Mouse (Mus musculus) kidney, adult 2 months (tissue): Measurements from ENCODE around the gene Grik4. TPM values are rescaled to one million over a fixed set of nuclear protein-coding genes. Genes with fewer than 3 reads are reported as not detected.

Experiments
- DNase-seq: peaks from one replicate; pipeline ENCODE4 v3.0.0; 2021
- H3K27ac ChIP-seq: fragments of 200-500 bp; 2 replicates; pipeline ENCODE4 v1.5.1; 2012; ENCODE audit warnings: low read depth, low read length, control low read depth, inconsistent platforms; ENCODE audit not compliant: insufficient read depth
- H3K27me3 ChIP-seq: fragments of 200-500 bp; replicated peaks from 2 replicates; pipeline ENCODE4 v1.6.1; 2012; ENCODE audit warnings: mild to moderate bottlenecking, moderate library complexity, low read length, inconsistent platforms; ENCODE audit not compliant: control insufficient read depth, insufficient read depth
- H3K36me3 ChIP-seq: fragments of 200-500 bp; 2 replicates; pipeline ENCODE4 v1.6.1; 2012; ENCODE audit warnings: mild to moderate bottlenecking, moderate library complexity, low read length, inconsistent platforms; ENCODE audit not compliant: control insufficient read depth, insufficient read depth
- H3K4me1 ChIP-seq: fragments of 200-500 bp; 2 replicates; pipeline ENCODE4 v1.6.1; 2011; ENCODE audit warnings: low read length; ENCODE audit not compliant: control insufficient read depth, insufficient read depth
- H3K4me3 ChIP-seq: fragments of 200-500 bp; 2 replicates; pipeline ENCODE4 v1.5.1; 2011; ENCODE audit warnings: mild to moderate bottlenecking, low read depth, low read length, control low read depth; ENCODE audit not compliant: insufficient read depth
- CTCF ChIP-seq: fragments of 200-500 bp; conservative IDR thresholded peaks from 2 replicates; pipeline ENCODE4 v1.5.1; 2011; ENCODE audit warnings: low read depth, mild to moderate bottlenecking, control low read depth, low read length, moderate library complexity, mixed read lengths; ENCODE audit not compliant: insufficient read depth, insufficient read length
- POLR2A ChIP-seq: fragments of 200-500 bp; IDR thresholded peaks from one replicate; pipeline ENCODE4 v1.6.1; 2011; ENCODE audit warnings: low read depth, low read length, control low read depth
- WGBS: fragments of 180-500 bp; shearing (Covaris S2); methylation state at CpG from one replicate; pipeline ENCODE4 v1.1.7; 2018; 5-methylcytosine and 5-hydroxymethylcytosine counted together
- polyA plus RNA-seq: library from polyadenylated mRNA; depleted of rRNA; stranded (reverse); fragments of >200 nt; gene quantifications from 2 replicates; pipeline ENCODE4 v1.2.3, GENCODE M21; 2012

Gene Grik4
- polyA plus RNA-seq, 1 experiment: 0.05 TPM

DNA sequence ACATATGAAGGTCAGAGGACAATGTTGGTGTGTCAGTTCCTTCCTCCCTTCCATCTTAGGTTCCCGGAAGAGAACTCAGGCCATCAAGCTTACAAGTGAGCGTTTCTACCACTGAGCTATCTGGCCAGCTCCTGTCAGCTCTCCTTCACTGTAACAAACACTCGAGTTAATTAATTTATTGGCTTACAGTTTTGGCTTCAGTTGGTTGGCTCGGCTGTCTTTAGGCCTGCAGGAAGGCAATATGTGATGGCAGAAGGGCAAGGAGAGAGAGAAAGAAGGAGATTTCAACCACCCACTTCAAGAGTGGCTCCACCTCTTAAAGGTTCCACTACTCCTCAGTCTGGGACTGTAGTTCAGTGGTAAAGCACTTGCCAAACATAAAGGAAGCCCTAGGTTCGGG is 209.2 kb downstream of the Grik4 start:
- Histone ChIP-seq H3K27ac (no peak overlapping the region), H3K27me3 (no peaks in the 10 kb centered on the region), H3K4me3 (no peak overlapping the region), H3K4me1 (no peaks in the 10 kb centered on the region), H3K36me3 (no peaks in the 10 kb centered on the region)
- no peak for DNase-seq
- 64% methylated on average over 5 of the region's 5 CpGs for WGBS
- no peak for TF ChIP-seq POLR2A
- no peak for TF ChIP-seq CTCF

DNA sequence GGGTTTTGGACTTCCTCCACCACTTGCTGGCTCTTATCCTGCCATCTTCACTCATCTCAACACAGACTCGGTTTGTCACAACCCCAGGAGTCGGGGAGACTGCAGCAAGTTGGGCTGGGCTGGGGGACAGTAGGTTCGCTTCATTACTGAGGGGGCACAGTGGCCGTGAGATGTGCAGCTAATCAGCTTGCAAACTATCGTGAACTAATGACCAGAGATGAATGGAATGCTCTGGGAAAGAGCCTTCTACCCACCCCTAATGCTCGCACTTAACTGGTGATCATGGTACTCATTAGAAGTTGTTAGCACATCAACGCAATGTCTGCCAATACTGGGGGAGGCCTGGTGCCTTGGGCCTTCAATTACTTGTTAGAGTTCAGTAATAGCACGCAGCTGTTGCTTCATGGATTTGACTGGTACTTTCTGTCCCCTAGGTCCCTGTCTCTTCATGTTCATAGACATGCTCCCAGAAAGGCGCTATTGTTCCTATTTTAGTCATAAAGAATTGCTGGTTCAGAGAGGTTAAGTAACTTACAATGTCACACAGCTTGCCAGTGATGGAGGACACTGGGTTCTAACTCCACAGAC is 211.5 kb downstream of the Grik4 start:
- 88% methylated on average over 9 of the region's 9 CpGs for WGBS
- H3K4me3 ChIP-seq: no peak overlapping the region
- DNase-seq: no peak
- TF ChIP-seq POLR2A (no peak), CTCF (no peak)
- no peaks in the 10 kb centered on the region for H3K27me3 ChIP-seq
- no peaks in the 10 kb centered on the region for H3K36me3 ChIP-seq
- no peak overlapping the region for H3K27ac ChIP-seq
- no peaks in the 10 kb centered on the region for H3K4me1 ChIP-seq

DNA sequence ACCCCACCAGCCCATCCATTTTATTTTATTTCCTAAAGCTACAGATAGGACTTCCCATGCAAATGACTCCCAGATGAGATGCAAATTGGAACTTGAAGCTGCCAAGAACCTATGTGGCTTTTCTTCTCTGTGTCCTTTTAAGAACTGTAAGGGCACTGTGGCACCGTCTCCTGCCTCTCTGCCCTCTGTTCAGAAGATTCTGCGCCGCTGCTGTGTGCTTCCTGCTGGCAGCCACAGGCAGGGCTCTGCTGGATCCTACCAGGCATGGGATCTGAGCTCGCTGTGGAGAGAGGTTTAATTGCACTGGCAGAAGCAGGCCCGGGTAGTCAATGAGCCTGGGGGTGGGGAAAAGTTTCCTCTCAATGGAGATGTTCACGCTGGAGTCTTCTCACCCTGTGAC is 215.8 kb downstream of the Grik4 start:
- Histone ChIP-seq H3K27me3 (no peaks in the 10 kb centered on the region), H3K4me1 (no peaks in the 10 kb centered on the region), H3K36me3 (no peaks in the 10 kb centered on the region), H3K4me3 (no peak overlapping the region), H3K27ac (no peak overlapping the region)
- DNase-seq: no peak
- 52% methylated on average over 6 of the region's 6 CpGs for WGBS
- no peak for TF ChIP-seq CTCF
- no peak for TF ChIP-seq POLR2A

DNA sequence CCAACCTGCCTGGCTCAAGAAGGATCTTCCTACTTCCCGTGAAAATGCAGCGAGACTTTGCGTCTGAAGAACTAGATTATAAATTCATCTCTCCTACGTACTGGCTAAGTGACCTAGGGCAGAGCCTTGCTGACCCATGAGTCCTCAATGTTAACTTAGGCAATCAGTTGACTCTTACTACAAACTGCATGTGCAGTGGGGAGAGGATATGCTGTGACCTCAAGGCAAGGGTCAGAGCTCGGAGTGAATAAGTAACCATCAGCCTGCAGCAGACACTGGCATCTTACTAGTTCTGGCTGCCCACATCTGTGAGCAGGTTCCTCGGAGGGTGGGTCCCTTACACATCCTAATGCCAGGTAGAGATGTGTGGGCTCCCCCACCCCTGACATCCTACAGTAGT is 216.6 kb downstream of the Grik4 start:
- H3K27ac ChIP-seq: no peak overlapping the region
- H3K4me3 ChIP-seq: no peak overlapping the region
- peak; percentile 57 for DNase-seq
- H3K36me3 ChIP-seq: no peaks in the 10 kb centered on the region
- no peaks in the 10 kb centered on the region for H3K4me1 ChIP-seq
- 52% methylated on average over 6 of the region's 6 CpGs for WGBS
- no peak for TF ChIP-seq CTCF
- TF ChIP-seq POLR2A: no peak
- no peaks in the 10 kb centered on the region for H3K27me3 ChIP-seq

DNA sequence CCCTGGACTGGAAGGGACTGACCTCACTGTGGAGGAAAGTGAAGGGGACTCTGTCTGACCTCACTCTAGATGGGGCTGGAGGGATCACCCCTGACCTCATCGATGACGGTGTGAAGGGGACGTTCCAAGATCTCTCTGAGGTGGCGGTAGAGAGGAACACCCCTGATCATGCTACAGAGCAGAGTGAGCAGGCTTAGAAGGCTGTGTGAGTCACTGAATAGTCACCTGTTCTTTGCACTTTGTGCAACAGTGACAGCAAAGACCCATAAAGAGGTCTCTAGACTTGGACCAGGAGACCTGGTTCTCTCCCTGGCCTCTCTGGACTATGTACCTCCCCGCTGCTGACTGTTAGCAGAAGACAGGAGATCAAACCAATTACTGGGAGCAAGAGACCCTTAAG is 217.1 kb downstream of the Grik4 start:
- no peak overlapping the region for H3K4me3 ChIP-seq
- no peaks in the 10 kb centered on the region for H3K4me1 ChIP-seq
- WGBS: 74% methylated on average over 5 of the region's 5 CpGs
- H3K27ac ChIP-seq: no peak overlapping the region
- peak; percentile 10 for DNase-seq
- no peaks in the 10 kb centered on the region for H3K27me3 ChIP-seq
- no peaks in the 10 kb centered on the region for H3K36me3 ChIP-seq
- TF ChIP-seq POLR2A: no peak
- no peak for TF ChIP-seq CTCF

DNA sequence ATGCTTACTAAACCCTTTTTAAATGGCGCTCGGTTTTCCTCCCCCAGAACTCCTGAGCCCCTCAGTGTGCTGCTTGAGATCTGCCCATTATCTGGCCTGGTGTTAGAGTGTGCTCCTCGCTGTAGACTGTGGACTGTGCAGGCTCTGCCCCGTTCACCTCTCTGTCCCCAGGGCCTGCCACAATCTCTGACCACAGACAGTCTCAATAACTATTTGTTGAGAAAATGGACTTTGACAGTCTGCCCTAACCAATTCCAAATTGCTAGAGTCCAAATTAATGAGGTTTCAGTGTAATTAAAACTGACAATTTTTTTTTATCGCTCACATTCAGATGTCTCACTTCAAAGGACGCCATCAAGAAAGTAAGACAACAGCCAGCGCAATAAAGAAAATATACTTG is 220.2 kb downstream of the Grik4 start:
- Histone ChIP-seq H3K4me1 (no peaks in the 10 kb centered on the region), H3K36me3 (no peaks in the 10 kb centered on the region), H3K27ac (no peak overlapping the region), H3K27me3 (no peaks in the 10 kb centered on the region), H3K4me3 (no peak overlapping the region)
- WGBS: 82% methylated on average over 7 of the region's 7 CpGs
- TF ChIP-seq POLR2A: no peak
- TF ChIP-seq CTCF: no peak
- no peak for DNase-seq

DNA sequence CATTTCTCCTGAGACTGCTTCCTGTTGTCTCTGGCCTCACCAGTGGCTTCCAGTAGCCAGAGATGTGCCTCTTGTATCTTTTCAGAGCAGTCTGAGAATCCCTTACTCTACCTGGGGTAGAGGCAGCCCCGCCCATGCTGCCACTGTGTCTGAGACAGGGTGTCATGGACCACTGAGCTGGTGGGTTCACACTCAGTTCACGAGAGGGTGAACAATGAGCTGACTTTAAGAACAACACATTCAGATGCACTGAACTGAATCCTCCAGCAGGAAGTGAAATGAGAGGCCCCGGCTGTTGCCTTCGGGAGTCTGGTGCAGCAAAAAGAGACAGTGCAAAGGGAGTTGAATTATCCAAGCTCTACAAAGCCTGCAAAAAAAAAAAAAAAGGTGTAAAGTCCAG is 221.8 kb downstream of the Grik4 start:
- no peaks in the 10 kb centered on the region for H3K36me3 ChIP-seq
- WGBS: 17% methylated on average over 4 of the region's 4 CpGs
- DNase-seq: peak; percentile 8
- TF ChIP-seq CTCF (no peak), POLR2A (no peak)
- H3K4me3 ChIP-seq: no peak overlapping the region
- H3K27me3 ChIP-seq: no peaks in the 10 kb centered on the region
- H3K27ac ChIP-seq: no peak overlapping the region
- no peaks in the 10 kb centered on the region for H3K4me1 ChIP-seq

DNA sequence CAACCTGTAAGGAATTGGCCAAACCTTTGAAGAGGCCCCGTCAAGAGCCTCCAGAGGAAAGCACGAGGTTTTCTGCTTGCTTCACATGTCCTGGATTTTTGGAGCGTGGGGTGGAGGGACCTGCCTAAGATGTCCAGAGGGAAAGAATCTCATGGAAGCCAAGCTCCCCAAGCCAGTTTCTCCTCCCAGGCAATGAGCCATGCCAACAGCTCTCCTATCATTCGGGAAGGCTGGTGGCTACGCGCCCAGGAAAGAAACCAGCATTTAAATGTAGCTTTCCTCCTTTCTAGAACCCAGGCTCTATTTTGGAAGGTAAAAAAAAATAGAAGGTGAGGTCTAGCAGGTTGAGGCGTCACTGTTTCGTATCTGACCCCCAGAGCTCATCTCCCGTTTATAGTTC is 222.6 kb downstream of the Grik4 start:
- TF ChIP-seq CTCF (no peak), POLR2A (no peak)
- H3K27ac ChIP-seq: no peak overlapping the region

More for the DNA sequence above, 222.6 kb downstream of the Grik4 start:
- Histone ChIP-seq H3K36me3 (no peaks in the 10 kb centered on the region), H3K27me3 (no peaks in the 10 kb centered on the region), H3K4me3 (no peak overlapping the region), H3K4me1 (no peaks in the 10 kb centered on the region)
- 77% methylated on average over 9 of the region's 9 CpGs for WGBS
- DNase-seq: no peak
